Mouse (Mus musculus): ENCODE data around the gene Bcl7b. TPM values are rescaled to one million over a fixed set of nuclear protein-coding genes. Genes with fewer than 3 reads are reported as not detected.
A peak's percentile ranks its signal among the peaks of the same experiment; 100 is the strongest.

The Bcl7b gene
- polyA plus RNA-seq, 1 experiment from 2014 or later: 43.0 TPM

- peak; percentile 96 for ATAC-seq (ENCODE audit: low FRiP score, low TSS enrichment)
- Histone ChIP-seq H3K27ac (replicated peaks; ENCODE audit: low read depth, low read length) (peak within 1 kb of the TSS; percentile 94), H3K36me3 (ENCODE audit: control insufficient read depth, insufficient read depth, low read length) (peaks cover 21% of the 10 kb centered on the region), H3K4me2 (ENCODE audit: low read length) (peak within 1 kb of the TSS; percentile 80), H3K4me1 (ENCODE audit: control insufficient read depth, insufficient read depth, low read length) (peaks cover 21% of the 10 kb centered on the region), H3K9ac (replicated peaks; ENCODE audit: low read length) (peak within 1 kb of the TSS; percentile 94), H3K9me3 (ENCODE audit: control insufficient read depth, low read length) (no peaks in the 10 kb centered on the region), H3K27me3 (ENCODE audit: control insufficient read depth, insufficient read depth, low read length) (no peaks in the 10 kb centered on the region), H3K4me3 (replicated peaks; ENCODE audit: low read depth, low read length) (peak within 1 kb of the TSS; percentile 97)
- under 1% methylated on average over 57 of the region's 57 CpGs for WGBS
- peak; percentile 99 for DNase-seq
These were observed 18.7 kb downstream of the Bcl7b start, which contains the start of gene Baz1b for GRCm38 (mm10) chr5:135186621-135187348. Gene Baz1b (plus strand): TSS chr5:135187264.

DNA sequence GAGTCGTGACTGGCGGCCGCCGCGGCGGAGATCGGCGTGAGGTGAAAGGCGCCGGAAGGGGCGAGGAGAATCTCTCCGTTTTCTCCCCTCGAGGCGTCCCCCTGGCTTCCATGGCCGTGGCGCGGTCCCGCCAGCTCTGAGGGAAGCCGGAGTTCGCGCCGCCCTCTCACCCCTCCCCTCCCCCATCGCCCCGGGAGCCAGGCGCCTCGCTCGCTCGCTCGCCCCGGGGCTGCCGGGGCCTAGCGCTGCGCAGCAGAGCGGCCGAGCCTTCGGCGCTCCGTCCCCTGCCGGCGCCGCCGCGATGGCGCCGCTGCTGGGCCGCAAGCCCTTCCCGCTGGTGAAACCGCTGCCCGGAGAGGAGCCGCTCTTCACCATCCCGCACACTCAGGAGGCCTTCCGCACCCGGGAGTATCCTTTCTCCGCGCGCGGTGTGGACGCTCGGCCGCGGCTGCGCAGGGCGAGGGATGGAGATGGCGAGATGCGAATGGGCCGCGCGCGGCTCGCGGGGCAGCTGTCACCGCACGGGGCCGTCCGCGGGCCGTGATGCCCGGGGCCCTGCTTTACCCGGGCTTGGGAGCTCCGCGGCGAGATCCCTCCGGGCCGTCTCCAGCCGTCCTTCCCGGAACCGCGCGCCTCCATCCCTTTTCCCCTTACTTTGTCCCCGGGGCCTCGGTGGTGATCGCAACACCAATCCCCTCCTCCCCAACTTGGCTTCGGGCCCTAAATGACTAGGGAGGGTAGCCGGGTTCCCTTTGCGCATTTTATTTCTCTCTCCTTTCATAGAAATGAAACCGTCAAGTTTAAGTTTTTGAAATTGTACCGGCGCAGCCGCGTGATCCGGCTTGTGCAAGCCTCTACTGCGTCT lies 19.5 kb downstream of the Bcl7b start:
- DNase-seq: peak; percentile 50
- Histone ChIP-seq H3K27me3 (ENCODE audit: control insufficient read depth, insufficient read depth, low read length) (no peaks in the 10 kb centered on the region), H3K27ac (replicated peaks; ENCODE audit: low read depth, low read length) (peak overlapping the region; percentile 94), H3K4me1 (ENCODE audit: control insufficient read depth, insufficient read depth, low read length) (peaks cover 25% of the 10 kb centered on the region), H3K4me3 (replicated peaks; ENCODE audit: low read depth, low read length) (peak overlapping the region; percentile 97), H3K9me3 (ENCODE audit: control insufficient read depth, low read length) (no peaks in the 10 kb centered on the region), H3K9ac (replicated peaks; ENCODE audit: low read length) (peak overlapping the region; percentile 94), H3K36me3 (ENCODE audit: control insufficient read depth, insufficient read depth, low read length) (peaks cover 13% of the 10 kb centered on the region; the same call in 1 of the 2 replicates), H3K4me2 (ENCODE audit: low read length) (peak overlapping the region; percentile 80)
- peak; percentile 72 for ATAC-seq (ENCODE audit: low FRiP score, low TSS enrichment)
- under 1% methylated on average over 95 of the region's 102 CpGs for WGBS

- peaks cover 27% of the 10 kb centered on the region for H3K4me1 ChIP-seq (ENCODE audit: control insufficient read depth, insufficient read depth, low read length)
- peak overlapping the region; percentile 94 for H3K9ac ChIP-seq (replicated peaks; ENCODE audit: low read length)
- DNase-seq (no peak), ATAC-seq (ENCODE audit: low FRiP score, low TSS enrichment) (no peak)
- H3K27ac ChIP-seq (replicated peaks; ENCODE audit: low read depth, low read length): peak overlapping the region; percentile 94
- WGBS: 1% methylated on average over 8 of the region's 8 CpGs
- peak overlapping the region; percentile 80 for H3K4me2 ChIP-seq (ENCODE audit: low read length)
- H3K4me3 ChIP-seq (replicated peaks; ENCODE audit: low read depth, low read length): peak overlapping the region; percentile 97
- peaks cover 9% of the 10 kb centered on the region; the same call in 1 of the 2 replicates for H3K36me3 ChIP-seq (ENCODE audit: control insufficient read depth, insufficient read depth, low read length)
- no peaks in the 10 kb centered on the region for H3K27me3 ChIP-seq (ENCODE audit: control insufficient read depth, insufficient read depth, low read length)
- no peaks in the 10 kb centered on the region for H3K9me3 ChIP-seq (ENCODE audit: control insufficient read depth, low read length)
These were observed 20.1 kb downstream of the Bcl7b start for GRCm38 (mm10) chr5:135188214-135188554.

- peaks cover 27% of the 10 kb centered on the region for H3K4me1 ChIP-seq (ENCODE audit: control insufficient read depth, insufficient read depth, low read length)
- 71% methylated on average over 2 of the region's 2 CpGs for WGBS
These were observed 21.4 kb downstream of the Bcl7b start for GRCm38 (mm10) chr5:135189281-135190022.

GRCm38 (mm10) chr5:135191620-135192019 lies 23.5 kb downstream of the Bcl7b start:
- 24% methylated on average over 2 of the region's 2 CpGs for WGBS
- H3K9me3 ChIP-seq (ENCODE audit: control insufficient read depth, low read length): no peaks in the 10 kb centered on the region
- no peak overlapping the region for H3K9ac ChIP-seq (replicated peaks; ENCODE audit: low read length)
- no peak overlapping the region for H3K4me3 ChIP-seq (replicated peaks; ENCODE audit: low read depth, low read length)
- H3K36me3 ChIP-seq (ENCODE audit: control insufficient read depth, insufficient read depth, low read length): peaks cover 19% of the 10 kb centered on the region; the same call in 1 of the 2 replicates
- H3K27ac ChIP-seq (replicated peaks; ENCODE audit: low read depth, low read length): no peak overlapping the region
- no peaks in the 10 kb centered on the region for H3K27me3 ChIP-seq (ENCODE audit: control insufficient read depth, insufficient read depth, low read length)
- ATAC-seq (ENCODE audit: low FRiP score, low TSS enrichment): no peak
- DNase-seq: peak; percentile 87
- H3K4me2 ChIP-seq (ENCODE audit: low read length): no peak overlapping the region
- peaks cover 27% of the 10 kb centered on the region for H3K4me1 ChIP-seq (ENCODE audit: control insufficient read depth, insufficient read depth, low read length)

More at GRCm38 (mm10) chr5:135189281-135190022, 21.4 kb downstream of the Bcl7b start:
- no peaks in the 10 kb centered on the region for H3K9me3 ChIP-seq (ENCODE audit: control insufficient read depth, low read length)
- ATAC-seq (ENCODE audit: low FRiP score, low TSS enrichment) (no peak), DNase-seq (no peak)
- peak overlapping the region; percentile 80 for H3K4me2 ChIP-seq (ENCODE audit: low read length)
- H3K27me3 ChIP-seq (ENCODE audit: control insufficient read depth, insufficient read depth, low read length): no peaks in the 10 kb centered on the region
- H3K4me3 ChIP-seq (replicated peaks; ENCODE audit: low read depth, low read length): peak overlapping the region; percentile 97
- no peak overlapping the region for H3K27ac ChIP-seq (replicated peaks; ENCODE audit: low read depth, low read length)
- H3K9ac ChIP-seq (replicated peaks; ENCODE audit: low read length): peak overlapping the region; percentile 94; the same call in 1 of the 2 replicates
- peaks cover 13% of the 10 kb centered on the region; the same call in 1 of the 2 replicates for H3K36me3 ChIP-seq (ENCODE audit: control insufficient read depth, insufficient read depth, low read length)

DNA sequence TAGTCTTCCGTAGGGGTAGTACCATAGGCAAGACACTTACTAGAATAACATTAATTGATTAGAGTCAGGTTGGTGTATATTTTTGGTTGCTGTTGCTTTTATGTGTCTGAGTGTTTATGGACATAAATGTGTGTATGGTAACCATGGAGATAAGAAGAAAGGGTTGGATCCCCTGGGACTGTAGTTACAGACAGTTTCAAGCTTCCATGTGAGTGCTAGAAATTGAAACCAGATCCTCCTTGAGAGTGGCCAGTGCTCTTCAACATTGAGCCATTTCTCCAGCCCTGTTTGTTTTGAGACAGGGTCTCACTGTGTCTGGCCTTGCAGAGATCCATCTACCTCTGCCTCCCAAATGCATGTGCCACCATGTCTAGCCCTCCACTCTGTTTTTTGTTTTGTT lies 24.3 kb downstream of the Bcl7b start:
- no peak overlapping the region for H3K27ac ChIP-seq (replicated peaks; ENCODE audit: low read depth, low read length)
- H3K27me3 ChIP-seq (ENCODE audit: control insufficient read depth, insufficient read depth, low read length): no peaks in the 10 kb centered on the region
- H3K4me3 ChIP-seq (replicated peaks; ENCODE audit: low read depth, low read length): no peak overlapping the region
- no peak overlapping the region for H3K9ac ChIP-seq (replicated peaks; ENCODE audit: low read length)
- DNase-seq: no peak
- peaks cover 27% of the 10 kb centered on the region for H3K4me1 ChIP-seq (ENCODE audit: control insufficient read depth, insufficient read depth, low read length)
- H3K9me3 ChIP-seq (ENCODE audit: control insufficient read depth, low read length): no peaks in the 10 kb centered on the region
- peaks cover 19% of the 10 kb centered on the region; the same call in 1 of the 2 replicates for H3K36me3 ChIP-seq (ENCODE audit: control insufficient read depth, insufficient read depth, low read length)
- ATAC-seq (ENCODE audit: low FRiP score, low TSS enrichment): no peak
- H3K4me2 ChIP-seq (ENCODE audit: low read length): no peak overlapping the region
- WGBS: 93% methylated on average over 1 of the region's 1 CpGs

- no peak for DNase-seq
- peaks cover 6% of the 10 kb centered on the region; the same call in 1 of the 2 replicates for H3K4me1 ChIP-seq (ENCODE audit: control insufficient read depth, insufficient read depth, low read length)
- WGBS: 91% methylated on average over 6 of the region's 6 CpGs
- no peak overlapping the region for H3K4me3 ChIP-seq (replicated peaks; ENCODE audit: low read depth, low read length)
- H3K9me3 ChIP-seq (ENCODE audit: control insufficient read depth, low read length): no peaks in the 10 kb centered on the region
- H3K9ac ChIP-seq (replicated peaks; ENCODE audit: low read length): no peak overlapping the region
- ATAC-seq (ENCODE audit: low FRiP score, low TSS enrichment): no peak
- no peak overlapping the region for H3K27ac ChIP-seq (replicated peaks; ENCODE audit: low read depth, low read length)
- no peaks in the 10 kb centered on the region for H3K27me3 ChIP-seq (ENCODE audit: control insufficient read depth, insufficient read depth, low read length)
- no peak overlapping the region for H3K4me2 ChIP-seq (ENCODE audit: low read length)
- H3K36me3 ChIP-seq (ENCODE audit: control insufficient read depth, insufficient read depth, low read length): peaks cover 40% of the 10 kb centered on the region
These were observed 28.3 kb downstream of the Bcl7b start for GRCm38 (mm10) chr5:135196367-135196766.

GRCm38 (mm10) chr5:135202763-135203162 lies 34.7 kb downstream of the Bcl7b start:
- H3K4me3 ChIP-seq (replicated peaks; ENCODE audit: low read depth, low read length): no peak overlapping the region
- no peaks in the 10 kb centered on the region for H3K27me3 ChIP-seq (ENCODE audit: control insufficient read depth, insufficient read depth, low read length)
- no peak for DNase-seq
- H3K4me2 ChIP-seq (ENCODE audit: low read length): no peak overlapping the region
- peaks cover 82% of the 10 kb centered on the region for H3K36me3 ChIP-seq (ENCODE audit: control insufficient read depth, insufficient read depth, low read length)
- H3K27ac ChIP-seq (replicated peaks; ENCODE audit: low read depth, low read length): no peak overlapping the region
- no peak overlapping the region for H3K9ac ChIP-seq (replicated peaks; ENCODE audit: low read length)
- no peaks in the 10 kb centered on the region for H3K4me1 ChIP-seq (ENCODE audit: control insufficient read depth, insufficient read depth, low read length)
- 94% methylated on average over 3 of the region's 3 CpGs for WGBS
- ATAC-seq (ENCODE audit: low FRiP score, low TSS enrichment): no peak
- no peaks in the 10 kb centered on the region for H3K9me3 ChIP-seq (ENCODE audit: control insufficient read depth, low read length)
